Mouse (Mus musculus) embryonic facial prominence, embryonic 13.5 days (tissue): ENCODE measurements around the gene Svbp. TPM values are rescaled to one million over a fixed set of nuclear protein-coding genes. Genes with fewer than 3 reads are reported as not detected.

Experiments used
- ATAC-seq: fragments of 200-750 bp; cut with Nextera tagmentation; 2 replicates; pipeline ENCODE4 v1.8.0; 2017; ENCODE audit warnings: low read depth; ENCODE audit not compliant: insufficient number of reproducible peaks, insufficient read depth, low FRiP score, low TSS enrichment
- H3K27ac ChIP-seq: fragments of 300-500 bp; sonication (generic); 2 replicates; pipeline ENCODE4 v1.5.1; 2015; ENCODE audit warnings: moderate library complexity, mild to moderate bottlenecking, inconsistent platforms
- H3K27me3 ChIP-seq: fragments of 300-500 bp; sonication (generic); 2 replicates; pipeline ENCODE4 v1.6.1; 2015; ENCODE audit warnings: mild to moderate bottlenecking, inconsistent platforms
- H3K36me3 ChIP-seq: fragments of 300-500 bp; sonication (generic); 2 replicates; pipeline ENCODE4 v1.6.1; 2015; ENCODE audit warnings: mild to moderate bottlenecking, inconsistent platforms
- H3K4me1 ChIP-seq: fragments of 300-500 bp; sonication (generic); 2 replicates; pipeline ENCODE4 v1.6.1; 2015; ENCODE audit warnings: inconsistent platforms
- H3K4me2 ChIP-seq: fragments of 300-500 bp; sonication (generic); 2 replicates; pipeline ENCODE4 v1.6.1; 2015; ENCODE audit warnings: moderate library complexity, mild to moderate bottlenecking, inconsistent platforms
- H3K4me3 ChIP-seq: fragments of 300-500 bp; sonication (generic); 2 replicates; pipeline ENCODE4 v1.5.1; 2015; ENCODE audit warnings: mild to moderate bottlenecking, inconsistent platforms
- H3K9ac ChIP-seq: fragments of 300-500 bp; sonication (generic); 2 replicates; pipeline ENCODE4 v1.6.1; 2015; ENCODE audit warnings: mild to moderate bottlenecking, inconsistent platforms
- H3K9me3 ChIP-seq: fragments of 300-500 bp; sonication (generic); 2 replicates; pipeline ENCODE4 v1.6.1; 2016; ENCODE audit warnings: inconsistent platforms
- WGBS: fragments of 180-500 bp; shearing (Covaris S2); methylation state at CpG from one replicate; pipeline ENCODE4 v1.1.7; 2015; ENCODE audit warnings: mixed read lengths; 5-methylcytosine and 5-hydroxymethylcytosine counted together
- polyA plus RNA-seq: library from polyadenylated mRNA; unstranded; fragments of >200 nt; fragmentation: Nextera tagmentation; extraction: Ambion mirVana; gene quantifications from 2 replicates; pipeline ENCODE4 v1.2.1, GENCODE M21; 2015

Svbp gene
- polyA plus RNA-seq, 1 experiment from 2014 or later, result 212 TPM

- WGBS, result 82% methylated on average over 11 of the region's 11 CpGs
- Histone ChIP-seq H3K4me2 (no peak overlapping the region), H3K36me3 (peaks cover 51% of the 10 kb centered on the region), H3K9ac (no peak overlapping the region), H3K4me1 (peaks cover 19% of the 10 kb centered on the region), H3K4me3 (no peak overlapping the region), H3K9me3 (no peaks in the 10 kb centered on the region), H3K27me3 (no peaks in the 10 kb centered on the region), H3K27ac (no peak overlapping the region)
- no peak for ATAC-seq
Measured at GRCm38 (mm10) chr4:119248407-119248965, 53.4 kb downstream of the Svbp start.

Other genes with a start within 250 kb of the Svbp start
- gene Lao1, start 233.7 kb upstream of the Svbp start, polyA plus RNA-seq, result not detected in 2 replicates
- 116 and 123 TPM in 2 replicates for gene Slc2a1, start 86.6 kb upstream of the Svbp start, polyA plus RNA-seq
- gene Zfp691, start 21.1 kb upstream of the Svbp start, polyA plus RNA-seq, result 7.3 and 8.5 TPM in 2 replicates
- gene Ermap, start 5.3 kb upstream of the Svbp start, polyA plus RNA-seq, result 2.6 and 5.4 TPM in 2 replicates
- not detected in 2 replicates for gene Tmem269, start 22.9 kb downstream of the Svbp start, polyA plus RNA-seq
- 33.0 and 40.7 TPM in 2 replicates for gene AU022252, start 37.4 kb downstream of the Svbp start, polyA plus RNA-seq
- gene P3h1, start 37.6 kb downstream of the Svbp start, polyA plus RNA-seq, result 58.0 and 64.9 TPM in 2 replicates
- 0.24 TPM in 1 of 2 replicates, not detected in the other for gene Cldn19, start 60.1 kb downstream of the Svbp start, polyA plus RNA-seq
- gene Ybx1, start 99.3 kb downstream of the Svbp start, polyA plus RNA-seq, result 680 and 805 TPM in 2 replicates
- 103 and 125 TPM in 2 replicates for gene Ppih, start 125.2 kb downstream of the Svbp start, polyA plus RNA-seq
- 5.0 and 6.4 TPM in 2 replicates for gene Ccdc30, start 220.2 kb downstream of the Svbp start, polyA plus RNA-seq
- 28.3 and 32.2 TPM in 2 replicates for gene Ppcs, start 227.1 kb downstream of the Svbp start, polyA plus RNA-seq
- gene Zmynd12, start 227.5 kb downstream of the Svbp start, polyA plus RNA-seq, result 0.63 TPM in 1 of 2 replicates, not detected in the other